Mouse (Mus musculus): Measurements from ENCODE around the gene Npas3.

DNA sequence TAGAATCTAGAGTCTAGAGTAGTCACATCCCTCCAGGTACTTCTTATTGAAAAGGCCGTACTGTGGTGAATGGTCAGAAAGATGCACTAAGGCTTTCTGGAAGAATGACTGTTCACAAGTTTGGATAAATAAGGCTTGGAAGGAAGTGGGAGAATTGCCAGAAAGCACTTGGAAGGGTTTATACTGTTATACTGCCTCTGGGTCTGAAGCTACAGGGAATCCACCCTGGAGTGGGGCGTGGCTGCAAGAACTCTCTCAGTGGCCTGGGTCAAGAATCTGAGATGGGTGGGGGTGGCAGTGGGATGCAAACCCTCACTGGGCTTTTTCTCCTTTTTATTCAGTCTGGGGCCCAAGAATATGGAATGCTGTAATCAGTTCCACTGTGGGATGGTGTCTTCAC lies 72.0 kb downstream of the Npas3 start:
- TF ChIP-seq POLR2A (IDR thresholded peaks at IDR 0.05; ENCODE audit: extremely low read depth, insufficient read depth, low read length) (no peak), CTCF (IDR thresholded peaks at IDR 0.05; ENCODE audit: low read depth, low read length) (no peak)
